Mouse (Mus musculus): ENCODE data around the gene Ap1g2. TPM values are rescaled to one million over a fixed set of nuclear protein-coding genes. Genes with fewer than 3 reads are reported as not detected.

The Ap1g2 gene
- total and polyA plus RNA-seq, 3 experiments: 17.1 to 47.8 (median 21.8) TPM

DNA sequence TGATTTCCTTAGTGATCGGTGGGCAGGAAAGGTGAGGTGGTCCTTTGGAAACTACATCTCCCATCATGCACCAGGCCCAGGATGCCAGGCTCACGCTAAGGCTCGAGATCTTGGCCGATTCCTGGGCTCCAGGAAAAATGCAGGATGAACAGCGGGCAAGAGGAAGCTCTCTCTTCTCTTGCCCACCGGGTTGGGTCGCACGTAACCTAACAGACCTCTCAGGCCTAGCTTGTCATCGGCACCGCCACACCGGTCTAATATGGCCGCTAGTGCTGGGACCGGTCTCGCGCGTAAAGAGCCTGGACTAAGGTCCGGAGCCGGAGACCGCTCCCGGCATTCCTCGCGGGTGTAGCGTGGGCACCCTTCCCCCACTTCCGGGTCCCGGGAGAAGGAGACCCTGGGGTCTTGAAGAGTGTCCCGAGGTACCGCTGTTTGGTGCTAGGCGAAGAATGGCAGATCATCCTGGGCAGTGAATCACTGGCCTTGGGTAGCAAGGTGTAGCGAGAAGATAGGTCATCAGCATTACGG is 11.6 kb downstream of the Ap1g2 start, which contains the start of gene Thtpa:
Thtpa (plus strand) TSS at position 81 of the 528 bp plus-strand sequence.
- peaks cover 58% of the 10 kb centered on the region for H3K4me1 ChIP-seq (ENCODE audit: insufficient read depth, low read depth, low read length)
- TF ChIP-seq POLR2AphosphoS5 (IDR thresholded peaks at IDR 0.05; ENCODE audit: insufficient replicate concordance, low read depth, low read length) (no peak), GATA2 (IDR thresholded peaks at IDR 0.05; ENCODE audit: borderline replicate concordance, low read depth, low read length) (no peak), CTCF (IDR thresholded peaks at IDR 0.05; ENCODE audit: low read depth, low read length) (no peak)
- no peaks in the 10 kb centered on the region for H3K9me3 ChIP-seq (replicated peaks)
- peaks cover 37% of the 10 kb centered on the region for H3K36me3 ChIP-seq (replicated peaks)
- peak within 1 kb of the TSS; percentile 74 for H3K4me3 ChIP-seq (ENCODE audit: low read depth, low read length)
- DNase-seq (ENCODE audit: low spot score): peak; percentile 79
- H3K27me3 ChIP-seq (ENCODE audit: insufficient read depth, low read length): no peaks in the 10 kb centered on the region
- peak; percentile 58 for ATAC-seq (ENCODE audit: extremely low read depth, insufficient number of reproducible peaks, low FRiP score, poor library complexity, severe bottlenecking)

DNA sequence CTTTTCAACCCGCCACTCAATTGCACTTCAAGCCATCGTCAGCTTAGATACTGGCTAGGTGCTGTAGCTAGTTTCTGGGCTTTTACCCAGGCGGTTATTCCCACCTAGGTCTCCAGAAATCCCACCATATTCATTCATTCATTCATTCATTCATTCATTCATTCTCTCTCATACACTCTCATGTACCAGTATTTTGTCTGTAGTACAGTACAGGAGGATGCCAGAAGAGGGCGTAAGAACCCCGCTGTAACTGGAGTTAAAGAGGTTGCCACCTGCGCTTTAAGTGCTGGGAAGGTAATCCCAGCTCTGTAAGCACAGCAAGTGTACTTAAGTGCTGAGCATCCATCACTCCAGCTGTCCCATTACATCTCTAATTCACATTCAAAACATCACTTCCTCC is 12.5 kb downstream of the Ap1g2 start:
- no peak for TF ChIP-seq TAL1 (conservative IDR thresholded peaks at IDR 0.05; ENCODE audit: low read depth, low read length)
- TF ChIP-seq POLR2AphosphoS5 (IDR thresholded peaks at IDR 0.05; ENCODE audit: insufficient replicate concordance, low read depth, low read length): no peak
- no peak for TF ChIP-seq GATA2 (IDR thresholded peaks at IDR 0.05; ENCODE audit: borderline replicate concordance, low read depth, low read length)
- TF ChIP-seq GATA1 (IDR thresholded peaks at IDR 0.05; ENCODE audit: borderline replicate concordance, low read length): no peak
- no peak for TF ChIP-seq CTCF (IDR thresholded peaks at IDR 0.05; ENCODE audit: low read depth, low read length)
- ATAC-seq (ENCODE audit: extremely low read depth, insufficient number of reproducible peaks, low FRiP score, poor library complexity, severe bottlenecking) (no peak), DNase-seq (ENCODE audit: low spot score) (no peak)
- Histone ChIP-seq H3K27me3 (ENCODE audit: insufficient read depth, low read length) (no peaks in the 10 kb centered on the region), H3K4me3 (ENCODE audit: low read depth, low read length) (peak overlapping the region; percentile 74; the same call in 1 of the 2 replicates), H3K4me1 (ENCODE audit: insufficient read depth, low read depth, low read length) (peaks cover 61% of the 10 kb centered on the region), H3K36me3 (replicated peaks) (peaks cover 28% of the 10 kb centered on the region), H3K9me3 (replicated peaks) (no peaks in the 10 kb centered on the region)

DNA sequence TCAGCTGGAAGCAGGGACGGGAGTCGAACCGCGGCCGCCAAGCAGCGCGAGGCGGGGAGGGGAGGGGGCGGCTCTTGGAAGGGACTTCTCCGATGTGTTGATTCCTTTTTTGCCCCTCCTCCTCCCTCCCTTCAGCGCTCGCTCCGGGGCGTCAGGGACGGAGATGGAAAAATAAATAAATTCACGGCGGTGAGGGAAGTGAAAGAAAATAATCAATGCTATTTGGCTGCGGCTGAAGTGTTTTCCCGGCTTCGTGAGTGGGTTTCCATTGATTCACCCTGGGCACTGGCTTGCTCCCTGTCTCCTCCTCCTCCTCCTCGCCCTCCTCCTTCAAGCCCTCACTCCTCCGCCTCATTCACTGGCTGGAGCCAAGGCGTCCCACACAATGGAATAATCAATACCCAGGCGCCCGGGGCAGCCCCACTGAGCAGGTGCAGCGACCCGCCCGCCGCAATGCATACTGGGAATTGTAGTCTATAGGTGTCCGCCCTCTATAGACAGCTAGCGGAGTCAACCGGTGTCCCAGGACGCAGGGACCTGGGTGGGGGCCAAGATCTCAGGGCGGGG is 14.3 kb downstream of the Ap1g2 start, which contains the start of gene Zfhx2:
Zfhx2 (minus strand) TSS at position 314 of the 567 bp plus-strand sequence.
- Histone ChIP-seq H3K4me3 (ENCODE audit: low read depth, low read length) (peak within 1 kb of the TSS; percentile 76), H3K36me3 (replicated peaks) (peaks cover 10% of the 10 kb centered on the region), H3K4me1 (ENCODE audit: insufficient read depth, low read depth, low read length) (peaks cover 49% of the 10 kb centered on the region), H3K27me3 (ENCODE audit: insufficient read depth, low read length) (no peaks in the 10 kb centered on the region), H3K9me3 (replicated peaks) (no peaks in the 10 kb centered on the region)
- ATAC-seq (ENCODE audit: extremely low read depth, insufficient number of reproducible peaks, low FRiP score, poor library complexity, severe bottlenecking) (peak; percentile 82), DNase-seq (ENCODE audit: low spot score) (peak; percentile 89)
- TF ChIP-seq GATA1 (IDR thresholded peaks at IDR 0.05; ENCODE audit: borderline replicate concordance, low read length) (no peak), TAL1 (conservative IDR thresholded peaks at IDR 0.05; ENCODE audit: low read depth, low read length) (no peak), CTCF (IDR thresholded peaks at IDR 0.05; ENCODE audit: low read depth, low read length) (no peak), POLR2AphosphoS5 (IDR thresholded peaks at IDR 0.05; ENCODE audit: insufficient replicate concordance, low read depth, low read length) (no peak), GATA2 (IDR thresholded peaks at IDR 0.05; ENCODE audit: borderline replicate concordance, low read depth, low read length) (no peak)

DNA sequence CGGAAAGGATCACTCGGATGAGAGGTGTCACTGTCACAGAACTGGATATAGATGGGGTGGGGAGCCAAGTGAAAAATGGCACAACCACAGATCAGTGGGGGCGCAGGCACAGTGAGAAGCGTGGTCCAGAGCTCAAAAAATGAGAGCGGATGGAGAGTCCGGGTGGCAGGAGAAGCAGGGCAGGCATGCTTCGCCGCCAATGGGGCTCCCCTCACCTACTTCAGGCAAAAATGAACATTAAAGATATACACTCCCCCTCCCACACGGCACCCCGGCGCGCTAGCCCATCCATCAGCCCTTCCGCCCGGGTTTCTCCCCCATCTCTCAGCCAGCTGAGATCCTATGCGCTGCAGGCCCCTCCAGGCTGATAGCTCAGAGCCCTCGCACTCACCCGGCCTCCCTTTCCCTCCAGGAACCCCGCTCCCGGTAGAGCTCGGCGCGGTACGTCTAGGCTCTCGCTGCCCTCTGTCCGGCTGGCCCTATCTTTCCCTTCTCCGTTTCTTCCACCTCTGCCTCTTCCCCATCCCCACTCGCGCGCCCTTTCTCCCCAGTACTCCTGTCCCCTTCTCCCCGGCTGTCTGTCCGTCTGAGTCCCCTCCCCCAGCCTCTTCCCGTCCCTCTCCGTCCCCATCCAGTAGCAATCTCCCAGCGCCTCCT is 15.1 kb downstream of the Ap1g2 start:
- no peak for TF ChIP-seq CTCF (IDR thresholded peaks at IDR 0.05; ENCODE audit: low read depth, low read length)
- no peak for TF ChIP-seq TAL1 (conservative IDR thresholded peaks at IDR 0.05; ENCODE audit: low read depth, low read length)
- no peak for TF ChIP-seq GATA1 (IDR thresholded peaks at IDR 0.05; ENCODE audit: borderline replicate concordance, low read length)
- no peak for TF ChIP-seq POLR2AphosphoS5 (IDR thresholded peaks at IDR 0.05; ENCODE audit: insufficient replicate concordance, low read depth, low read length)
- no peaks in the 10 kb centered on the region for H3K9me3 ChIP-seq (replicated peaks)
- peaks cover 3% of the 10 kb centered on the region for H3K36me3 ChIP-seq (replicated peaks)
- DNase-seq (ENCODE audit: low spot score) (no peak), ATAC-seq (ENCODE audit: extremely low read depth, insufficient number of reproducible peaks, low FRiP score, poor library complexity, severe bottlenecking) (no peak)
- no peaks in the 10 kb centered on the region for H3K27me3 ChIP-seq (ENCODE audit: insufficient read depth, low read length)
- H3K4me3 ChIP-seq (ENCODE audit: low read depth, low read length): peak overlapping the region; percentile 76
- H3K4me1 ChIP-seq (ENCODE audit: insufficient read depth, low read depth, low read length): peaks cover 41% of the 10 kb centered on the region

DNA sequence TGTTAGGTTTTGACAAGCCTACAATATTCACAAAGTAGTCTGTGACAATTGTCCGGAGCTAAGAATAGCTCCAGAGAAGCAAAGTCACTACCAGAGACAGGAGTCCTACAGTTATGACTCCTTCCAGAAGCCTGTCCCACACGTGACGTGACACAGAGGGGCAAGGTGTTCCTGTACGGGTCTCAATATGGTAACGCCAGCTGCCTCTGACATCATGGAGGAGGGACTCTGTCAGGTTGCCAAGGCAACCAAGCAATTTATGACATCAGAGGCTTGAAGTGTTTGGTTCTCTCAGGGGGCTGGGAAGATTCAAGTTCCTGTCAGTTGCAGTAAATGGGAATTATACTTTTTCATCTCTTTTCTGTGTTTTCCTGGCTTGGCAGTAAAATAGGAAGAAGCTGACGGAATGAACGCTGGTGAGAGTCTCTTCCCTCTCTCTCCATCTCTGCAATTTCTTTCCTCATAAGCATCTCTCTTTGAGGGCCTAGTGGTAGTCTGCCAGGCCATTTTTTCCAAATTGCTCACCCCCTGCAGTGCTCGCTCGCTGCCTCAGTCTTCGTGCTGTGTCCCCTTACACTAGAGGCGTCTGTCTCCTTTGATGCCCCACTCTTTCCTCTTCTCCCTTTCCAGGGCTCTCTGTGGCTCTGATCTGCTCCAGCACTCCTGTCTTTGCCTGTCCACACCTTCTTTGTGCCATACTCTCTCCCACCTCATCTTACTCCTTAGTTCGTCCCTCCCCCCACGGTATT is 17.0 kb downstream of the Ap1g2 start:
- H3K4me1 ChIP-seq (ENCODE audit: insufficient read depth, low read depth, low read length): peaks cover 34% of the 10 kb centered on the region
- DNase-seq (ENCODE audit: low spot score): no peak
- ATAC-seq (ENCODE audit: extremely low read depth, insufficient number of reproducible peaks, low FRiP score, poor library complexity, severe bottlenecking): no peak
- H3K4me3 ChIP-seq (ENCODE audit: low read depth, low read length): no peak overlapping the region
- H3K9me3 ChIP-seq (replicated peaks): no peaks in the 10 kb centered on the region
- H3K36me3 ChIP-seq (replicated peaks): no peaks in the 10 kb centered on the region
- TF ChIP-seq GATA2 (IDR thresholded peaks at IDR 0.05; ENCODE audit: borderline replicate concordance, low read depth, low read length) (no peak), POLR2AphosphoS5 (IDR thresholded peaks at IDR 0.05; ENCODE audit: insufficient replicate concordance, low read depth, low read length) (no peak), TAL1 (conservative IDR thresholded peaks at IDR 0.05; ENCODE audit: low read depth, low read length) (no peak), GATA1 (IDR thresholded peaks at IDR 0.05; ENCODE audit: borderline replicate concordance, low read length) (no peak), CTCF (IDR thresholded peaks at IDR 0.05; ENCODE audit: low read depth, low read length) (no peak)
- H3K27me3 ChIP-seq (ENCODE audit: insufficient read depth, low read length): no peaks in the 10 kb centered on the region

DNA sequence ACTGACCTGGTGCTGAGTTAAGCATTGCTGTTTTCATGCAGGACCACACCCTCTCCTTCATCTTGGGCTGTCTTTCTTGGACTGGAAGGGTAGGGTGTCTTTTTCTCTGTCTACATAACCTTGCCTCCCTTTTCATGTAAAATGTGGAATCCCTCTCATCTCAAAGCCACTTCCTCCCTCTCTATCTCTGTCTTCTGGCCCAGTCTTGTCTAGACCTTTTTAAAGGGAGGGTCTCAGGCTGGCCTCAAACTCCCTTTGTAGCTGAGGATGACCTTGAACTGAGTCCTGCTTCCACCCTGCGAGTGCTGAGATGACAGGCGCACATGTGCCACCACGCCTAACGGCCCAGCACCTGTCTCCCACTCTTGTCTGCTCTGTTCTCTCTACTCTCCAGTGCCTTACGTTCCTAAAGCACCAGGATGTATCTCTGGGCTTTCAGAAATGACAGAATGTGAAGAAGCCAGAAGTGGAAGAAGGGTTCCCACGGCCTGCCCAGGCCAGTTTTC is 20.3 kb downstream of the Ap1g2 start:
- TF ChIP-seq GATA2 (IDR thresholded peaks at IDR 0.05; ENCODE audit: borderline replicate concordance, low read depth, low read length): no peak
- TF ChIP-seq GATA1 (IDR thresholded peaks at IDR 0.05; ENCODE audit: borderline replicate concordance, low read length): no peak
- TF ChIP-seq CTCF (IDR thresholded peaks at IDR 0.05; ENCODE audit: low read depth, low read length): no peak
- TF ChIP-seq POLR2AphosphoS5 (IDR thresholded peaks at IDR 0.05; ENCODE audit: insufficient replicate concordance, low read depth, low read length): no peak
- no peak for TF ChIP-seq TAL1 (conservative IDR thresholded peaks at IDR 0.05; ENCODE audit: low read depth, low read length)
- Histone ChIP-seq H3K27me3 (ENCODE audit: insufficient read depth, low read length) (no peaks in the 10 kb centered on the region), H3K9me3 (replicated peaks) (no peaks in the 10 kb centered on the region), H3K4me1 (ENCODE audit: insufficient read depth, low read depth, low read length) (peaks cover 14% of the 10 kb centered on the region), H3K4me3 (ENCODE audit: low read depth, low read length) (no peak overlapping the region), H3K36me3 (replicated peaks) (no peaks in the 10 kb centered on the region)
- ATAC-seq (ENCODE audit: extremely low read depth, insufficient number of reproducible peaks, low FRiP score, poor library complexity, severe bottlenecking) (no peak), DNase-seq (ENCODE audit: low spot score) (no peak)

All from G1E (cell line).